Mouse (Mus musculus) layer of hippocampus, postnatal 25 days (tissue): ENCODE data around the gene Asrgl1. TPM values are rescaled to one million over a fixed set of nuclear protein-coding genes. Genes with fewer than 3 reads are reported as not detected.
"Not testable (repeated sequence)": the region's sequence is repeated elsewhere in the genome, so short reads cannot be mapped to it uniquely, and the experiment has no call there.

Experiments used
- DNase-seq, 2 experiments: peaks; one replicate each; pipeline ENCODE4 v3.0.0; 2022; ENCODE audit warnings: mixed read lengths in 2 of 2, low spot score in 1 of 2; ENCODE audit errors: extremely low spot score in 1 of 2
- total RNA-seq, 2 experiments: library from RNA; stranded (reverse); gene quantifications; 2 replicates each; pipeline ENCODE4 v1.2.3; 2021

Gene Asrgl1
- total RNA-seq, 2 experiments from 2014 or later: 142 to 167 TPM

DNA sequence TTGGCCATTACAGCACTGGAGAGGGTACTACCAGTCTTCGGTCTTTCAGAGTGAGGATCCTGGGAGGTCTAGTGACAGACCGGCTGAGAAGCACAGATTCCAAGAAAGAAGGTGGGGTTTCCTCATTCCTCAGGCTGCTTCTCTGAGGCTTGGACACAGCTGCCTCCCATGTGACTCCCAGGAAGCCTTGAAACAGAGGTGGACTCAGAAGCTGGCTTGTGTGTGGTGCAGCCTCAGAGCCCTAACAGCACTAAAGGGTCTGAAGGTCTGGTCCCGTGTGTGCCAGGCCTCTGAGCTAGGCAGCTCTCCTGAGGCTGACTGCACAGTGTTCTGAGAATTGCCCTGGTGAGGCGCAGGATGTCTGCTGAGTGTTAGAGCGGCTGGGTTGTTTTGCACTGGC, 29.3 kb downstream of the Asrgl1 start:
- DNase-seq: no peak

GRCm38 (mm10) chr19:9105101-9105685, 30.2 kb downstream of the Asrgl1 start:
- no peak for DNase-seq

DNA sequence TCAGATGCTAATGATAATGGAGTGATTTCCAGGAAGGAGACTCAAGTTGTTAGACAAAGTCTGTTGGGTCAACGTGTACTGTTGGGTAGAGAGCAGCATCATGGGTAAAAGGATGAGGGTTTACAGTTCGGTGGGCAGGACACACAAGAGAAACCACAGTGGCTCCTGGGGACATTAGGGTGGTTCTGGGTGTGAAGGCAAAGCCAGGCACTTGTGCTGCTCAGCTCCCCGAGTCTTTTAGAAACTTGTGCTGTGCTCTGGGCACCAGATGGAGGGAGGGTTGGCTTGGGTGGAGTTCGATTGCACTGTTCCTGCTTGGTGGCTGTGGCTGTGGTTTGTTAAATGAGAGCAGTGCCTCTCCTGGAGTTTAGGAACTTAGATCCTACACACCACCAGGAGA, 31.4 kb downstream of the Asrgl1 start:
- no peak for DNase-seq

GRCm38 (mm10) chr19:9101062-9101457, 34.4 kb downstream of the Asrgl1 start:
- no peak for DNase-seq

GRCm38 (mm10) chr19:9100297-9101061, 35.0 kb downstream of the Asrgl1 start:
- DNase-seq: no peak

DNA sequence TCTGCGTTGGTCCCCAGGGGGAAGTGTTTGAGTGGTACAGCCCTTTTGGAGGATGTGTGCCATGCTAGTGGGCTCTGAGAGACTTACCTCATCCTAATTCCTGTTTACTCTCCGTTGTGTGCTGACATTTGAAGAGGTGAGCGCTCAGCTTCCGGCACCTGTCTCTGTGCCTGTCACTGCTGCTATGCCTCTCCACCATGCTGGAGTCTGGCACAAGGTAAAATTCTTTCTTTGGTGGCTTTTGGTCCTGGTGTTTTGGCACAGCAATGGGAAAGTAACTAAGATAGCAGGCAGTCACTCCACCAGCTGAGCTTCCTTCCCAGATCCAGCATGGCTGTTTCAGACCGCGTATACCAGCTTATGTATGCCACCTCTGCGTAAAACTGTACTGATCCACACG, 35.7 kb downstream of the Asrgl1 start:
- DNase-seq: no peak

DNA sequence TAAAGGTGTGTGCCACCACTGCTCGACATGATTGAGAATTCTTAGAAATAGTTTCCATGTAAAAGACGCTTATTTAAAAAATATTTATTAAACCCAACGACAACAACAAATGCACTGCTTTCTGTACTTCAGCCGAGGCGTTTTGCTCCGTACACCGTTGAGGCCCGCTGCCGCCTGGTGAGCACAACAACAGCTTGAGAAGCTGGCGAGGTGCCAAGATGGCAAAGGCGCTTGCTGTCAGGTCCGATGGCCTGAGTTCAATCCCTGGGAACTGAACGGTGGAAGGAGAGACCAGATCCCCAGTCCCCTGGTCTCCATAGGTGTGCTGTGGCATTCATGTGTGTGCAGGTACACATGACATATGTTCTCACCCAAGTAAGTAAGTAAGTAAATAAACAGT, 38.0 kb downstream of the Asrgl1 start:
- no peak for DNase-seq

- no peak for DNase-seq
Measured at GRCm38 (mm10) chr19:9095111-9095510, 40.3 kb downstream of the Asrgl1 start.

GRCm38 (mm10) chr19:9090709-9091108, 44.7 kb downstream of the Asrgl1 start:
- DNase-seq: no peak

GRCm38 (mm10) chr19:9090191-9090590, 45.2 kb downstream of the Asrgl1 start:
- DNase-seq: no peak

DNA sequence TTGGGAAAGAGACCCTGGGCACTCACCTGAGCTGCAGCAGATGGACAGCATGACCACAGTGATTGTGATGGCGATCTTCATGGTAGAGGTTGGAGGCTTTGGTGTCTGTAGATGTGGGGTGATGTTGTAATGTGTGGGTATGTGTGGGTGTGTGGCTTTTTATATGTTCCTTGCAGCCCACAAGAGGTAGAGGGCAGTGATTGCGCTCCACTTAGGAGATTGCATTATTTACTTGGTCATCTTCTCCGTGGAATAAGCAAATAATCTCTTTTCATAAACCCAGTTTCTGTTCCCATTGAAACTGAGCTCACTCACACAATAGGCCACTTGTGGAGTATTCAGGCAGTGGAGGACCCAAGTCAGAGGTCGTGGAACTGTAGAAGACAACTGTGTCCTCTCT, 47.6 kb downstream of the Asrgl1 start, which contains the start of gene Scgb1a1:
Gene Scgb1a1, minus strand, starts transcription at position 138 of the 400 bp plus-strand sequence.
- no peak for DNase-seq

GRCm38 (mm10) chr19:9083892-9084291, 51.5 kb downstream of the Asrgl1 start:
- DNase-seq: not testable (repeated sequence)

- no peak for DNase-seq
Measured at GRCm38 (mm10) chr19:9083010-9083355, 52.5 kb downstream of the Asrgl1 start.

DNA sequence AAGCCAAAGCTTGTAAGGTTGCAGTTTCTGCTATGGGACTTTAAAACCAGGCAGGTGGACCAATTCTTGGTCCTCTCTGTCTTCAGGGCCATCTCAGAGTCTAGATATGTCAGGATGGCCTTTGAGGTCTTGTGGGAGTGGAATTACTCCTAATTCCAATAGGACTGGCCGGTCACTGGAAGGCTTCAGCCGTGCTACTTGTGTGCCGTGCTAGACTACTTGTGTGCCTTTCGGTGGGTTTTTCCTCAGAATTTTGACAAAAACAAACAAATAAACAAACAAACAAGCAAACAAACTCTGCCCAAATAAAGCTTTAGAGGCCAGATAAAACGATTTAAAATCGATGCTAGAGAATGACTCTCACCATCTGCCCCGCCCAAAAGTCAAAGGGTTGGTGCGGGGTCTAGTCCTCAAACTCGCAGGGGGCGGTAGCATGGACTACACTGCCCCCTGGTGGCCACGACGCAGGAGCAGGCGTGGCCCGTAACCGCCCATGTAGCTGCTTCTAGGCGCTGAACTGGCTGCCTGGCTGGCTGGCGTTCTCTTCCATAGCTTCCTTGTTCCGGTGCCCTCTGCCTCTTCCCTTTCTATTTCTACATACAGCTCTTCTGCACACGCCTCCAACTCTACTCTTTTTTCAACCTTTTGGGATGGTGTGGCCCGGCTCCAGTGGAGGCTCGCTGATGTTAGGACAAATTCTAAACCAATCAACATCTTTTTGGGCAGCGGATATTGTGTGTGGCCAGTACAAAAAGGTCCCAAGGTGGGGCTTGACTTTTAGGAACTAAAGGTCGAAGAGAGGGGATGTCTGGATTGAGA, 53.0 kb downstream of the Asrgl1 start:
- peak; percentile 72 to 81 for DNase-seq

- no peak for DNase-seq
Measured at GRCm38 (mm10) chr19:9081311-9082190, 53.9 kb downstream of the Asrgl1 start.

DNA sequence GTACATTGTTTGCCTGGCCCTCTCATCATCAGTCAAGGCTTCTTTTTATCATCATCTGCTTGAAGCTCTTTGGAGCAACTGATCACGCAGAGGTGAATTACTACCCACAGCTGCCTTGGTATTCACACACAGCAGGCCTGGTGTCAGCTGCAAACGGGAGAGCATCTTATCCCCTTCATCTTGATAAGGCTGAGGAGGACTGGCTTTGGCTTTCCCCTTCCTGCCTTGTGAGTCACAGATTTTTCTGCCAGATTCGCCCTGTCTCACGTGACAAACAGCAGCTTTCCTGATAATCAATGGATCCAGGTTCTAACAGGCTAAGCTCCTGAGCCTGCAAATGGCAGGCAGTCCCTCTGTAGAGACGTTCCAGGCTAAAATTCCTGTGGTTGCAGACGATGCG, 55.5 kb downstream of the Asrgl1 start:
- no peak for DNase-seq

DNA sequence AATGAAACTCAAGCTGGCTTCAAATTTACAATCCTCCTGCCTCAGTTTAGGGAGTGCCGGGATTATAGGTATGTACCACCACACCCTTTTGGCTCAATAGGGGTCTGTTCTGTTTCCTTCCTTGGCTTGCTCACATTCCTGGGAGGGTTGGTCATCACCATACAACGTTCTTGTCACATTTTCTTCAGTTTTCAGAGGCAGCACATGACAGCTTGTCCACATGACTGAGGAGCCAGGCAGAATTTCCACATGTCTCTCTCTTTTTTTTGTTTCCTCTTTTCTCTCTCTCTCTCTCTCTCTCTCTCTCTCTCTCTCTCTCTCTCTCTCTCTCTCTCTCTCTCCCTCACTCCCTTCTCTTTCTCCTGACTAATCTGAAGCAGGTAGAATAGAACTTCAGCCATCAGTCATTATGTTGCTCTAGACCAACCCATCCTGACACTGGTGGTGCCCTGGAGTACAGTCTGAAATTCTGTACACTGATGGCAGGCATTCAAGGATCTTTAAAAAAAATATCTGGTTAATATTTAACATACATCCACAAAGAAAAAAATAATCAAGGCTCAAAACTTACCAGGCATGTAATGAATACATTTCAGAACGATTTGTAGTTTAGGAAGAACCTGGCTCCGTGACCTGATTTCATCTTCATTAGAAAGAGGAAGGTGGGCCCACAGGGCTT, 58.3 kb downstream of the Asrgl1 start:
- DNase-seq: no peak

DNA sequence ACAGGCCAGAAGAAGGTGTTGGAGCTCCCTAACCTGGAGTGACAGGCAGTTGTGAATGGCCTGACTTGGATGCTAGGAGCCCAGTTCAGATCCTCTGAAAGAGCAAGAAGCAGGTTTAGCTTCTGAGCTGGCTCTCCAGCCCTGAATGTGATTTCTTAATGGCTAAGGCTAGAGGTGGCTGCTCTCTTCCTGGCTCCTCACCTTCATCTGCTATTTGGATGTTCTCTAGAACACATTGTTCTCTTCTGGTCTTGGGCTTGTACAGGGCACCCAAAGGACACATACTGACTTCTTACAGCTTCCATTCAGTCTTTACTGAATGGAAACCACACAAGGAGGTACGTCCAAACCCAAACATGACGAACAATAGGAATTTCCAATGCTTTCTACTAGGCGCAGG, 59.4 kb downstream of the Asrgl1 start:
- DNase-seq: no peak

DNA sequence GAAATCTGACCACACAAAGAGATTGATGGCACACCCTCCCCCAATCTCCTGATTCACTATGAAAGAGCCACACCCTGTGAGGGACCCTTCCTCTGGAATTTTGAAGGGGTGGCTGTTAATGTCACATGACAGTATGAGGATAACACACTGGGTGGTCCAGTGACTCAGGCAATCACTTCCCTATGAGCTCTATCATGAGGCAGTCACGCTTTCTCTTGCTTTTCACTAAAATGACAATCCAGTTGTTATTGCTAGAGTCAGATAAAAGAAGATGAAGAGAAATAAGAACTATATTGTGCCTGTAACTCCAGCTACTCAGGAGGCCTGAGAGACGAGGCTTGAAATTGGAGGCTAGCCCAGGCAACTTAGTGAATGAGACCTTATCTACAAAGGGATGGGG, 59.9 kb downstream of the Asrgl1 start:
- no peak for DNase-seq

GRCm38 (mm10) chr19:9074424-9074823, 61.0 kb downstream of the Asrgl1 start:
- no peak for DNase-seq
